Mouse (Mus musculus) MEL (cell line): ENCODE data around the gene Elavl4. TPM values are rescaled to one million over a fixed set of nuclear protein-coding genes. Genes with fewer than 3 reads are reported as not detected.

Experiments
- DNase-seq: peaks from one replicate; pipeline ENCODE4 v3.0.0; 2011; ENCODE audit warnings: low read depth, low spot score
- H3K27ac ChIP-seq: 2 replicates; pipeline ENCODE4 v1.5.1; 2012; ENCODE audit warnings: low read depth, mild to moderate bottlenecking, control low read depth, low read length, moderate library complexity; ENCODE audit not compliant: control insufficient read depth
- H3K27me3 ChIP-seq, 2 experiments: fragments of 150-350 bp in 1 of 2; sonication (generic) in 1 of 2; 2 replicates each; pipeline ENCODE4 v1.6.1; 2012; ENCODE audit warnings: low read length in 2 of 2, mild to moderate bottlenecking in 2 of 2, improper control_type of control experiment in 1 of 2, moderate library complexity in 1 of 2; ENCODE audit not compliant: insufficient read depth in 2 of 2, control insufficient read depth in 1 of 2
- H3K36me3 ChIP-seq, 2 experiments: 2 replicates each; pipeline ENCODE4 v1.6.1; 2012 to 2014; ENCODE audit warnings: low read length in 2 of 2, improper control_type of control experiment in 1 of 2, inconsistent platforms in 1 of 2, mild to moderate bottlenecking in 1 of 2; ENCODE audit not compliant: insufficient read depth in 2 of 2, control insufficient read depth in 1 of 2
- H3K4me1 ChIP-seq, 2 experiments: fragments of 150-350 bp in 1 of 2; sonication (generic) in 1 of 2; 2 replicates each; pipeline ENCODE4 v1.6.1; 2012; ENCODE audit warnings: low read length in 2 of 2, improper control_type of control experiment in 1 of 2, mild to moderate bottlenecking in 1 of 2; ENCODE audit not compliant: insufficient read depth in 2 of 2, control insufficient read depth in 1 of 2
- H3K4me3 ChIP-seq, 2 experiments: fragments of 150-350 bp in 1 of 2; sonication (generic) in 1 of 2; 2 replicates each; pipeline ENCODE4 v1.5.1; 2012; ENCODE audit warnings: low read depth in 2 of 2, low read length in 2 of 2, mild to moderate bottlenecking in 2 of 2, moderate library complexity in 2 of 2, control low read depth in 1 of 2, improper control_type of control experiment in 1 of 2; ENCODE audit not compliant: control insufficient read depth in 1 of 2, insufficient read depth in 1 of 2
- H3K79me2 ChIP-seq: 2 replicates; pipeline ENCODE4 v1.6.1; 2012; ENCODE audit warnings: mild to moderate bottlenecking, low read length, moderate library complexity; ENCODE audit not compliant: control insufficient read depth, poor library complexity, insufficient read depth
- H3K9ac ChIP-seq: 2 replicates; pipeline ENCODE4 v1.6.1; 2012; ENCODE audit warnings: low read depth, mild to moderate bottlenecking, control low read depth, low read length, moderate library complexity; ENCODE audit not compliant: control insufficient read depth, poor library complexity, severe bottlenecking
- H3K9me3 ChIP-seq: fragments of 150-350 bp; sonication (generic); replicated peaks from 2 replicates; pipeline ENCODE4 v1.6.1; 2012; ENCODE audit warnings: mild to moderate bottlenecking, low read length, improper control_type of control experiment, moderate library complexity; ENCODE audit not compliant: insufficient read depth
- BHLHE40 ChIP-seq: IDR thresholded peaks from 2 replicates; pipeline ENCODE4 v1.6.1; 2012; ENCODE audit warnings: low read depth, mild to moderate bottlenecking, inconsistent platforms, low read length, improper control_type of control experiment, borderline replicate concordance
- CHD2 ChIP-seq: IDR thresholded peaks from 2 replicates; pipeline ENCODE4 v1.6.1; 2011; ENCODE audit warnings: low read length, improper control_type of control experiment
- CTCF ChIP-seq, 3 experiments: IDR thresholded peaks in 2 of 3; conservative IDR thresholded peaks in 1 of 3; 2 replicates each; pipeline ENCODE4 v1.5.1; 2011 to 2012; ENCODE audit warnings: low read length in 3 of 3, low read depth in 2 of 3, mild to moderate bottlenecking in 2 of 3, improper control_type of control experiment in 1 of 3, inconsistent platforms in 1 of 3, mixed read lengths in 1 of 3, moderate library complexity in 1 of 3; ENCODE audit not compliant: control insufficient read depth in 1 of 3, insufficient read depth in 1 of 3, poor library complexity in 1 of 3, severe bottlenecking in 1 of 3
- EP300 ChIP-seq, 2 experiments: IDR thresholded peaks; 2 replicates each; pipeline ENCODE4 v1.6.1; 2011; ENCODE audit warnings: improper control_type of control experiment in 2 of 2, low read length in 2 of 2, low read depth in 1 of 2, mild to moderate bottlenecking in 1 of 2
- GABPA ChIP-seq: IDR thresholded peaks from 2 replicates; pipeline ENCODE4 v1.6.1; 2012; ENCODE audit warnings: low read depth, mild to moderate bottlenecking, inconsistent platforms, low read length, improper control_type of control experiment, moderate library complexity
- GATA1 ChIP-seq: IDR thresholded peaks from 2 replicates; pipeline ENCODE4 v1.6.1; 2011; ENCODE audit warnings: low read depth, low read length, improper control_type of control experiment
- HCFC1 ChIP-seq: IDR thresholded peaks from 2 replicates; pipeline ENCODE4 v1.6.1; 2012; ENCODE audit warnings: low read depth, mild to moderate bottlenecking, inconsistent platforms, low read length, improper control_type of control experiment, moderate library complexity
- JUND ChIP-seq: IDR thresholded peaks from 2 replicates; pipeline ENCODE4 v1.6.1; 2011; ENCODE audit warnings: low read depth, mild to moderate bottlenecking, improper control_type of control experiment, low read length
- KAT2A ChIP-seq: conservative IDR thresholded peaks from 2 replicates; pipeline ENCODE4 v1.6.1; 2012; ENCODE audit warnings: low read depth, low read length, improper control_type of control experiment, inconsistent platforms
- MAFK ChIP-seq: IDR thresholded peaks from 2 replicates; pipeline ENCODE4 v1.6.1; 2011; ENCODE audit warnings: low read depth, mild to moderate bottlenecking, low read length, improper control_type of control experiment, borderline replicate concordance
- MAZ ChIP-seq: IDR thresholded peaks from 2 replicates; pipeline ENCODE4 v1.6.1; 2012; ENCODE audit warnings: low read depth, mild to moderate bottlenecking, inconsistent platforms, low read length, improper control_type of control experiment
- MEF2A ChIP-seq: IDR thresholded peaks from 2 replicates; pipeline ENCODE4 v1.6.1; 2014; ENCODE audit warnings: low read depth, mild to moderate bottlenecking, inconsistent platforms, low read length, improper control_type of control experiment; ENCODE audit not compliant: poor library complexity, insufficient replicate concordance, severe bottlenecking; ENCODE audit errors: extremely low read depth
- NRF1 ChIP-seq: IDR thresholded peaks from 2 replicates; pipeline ENCODE4 v1.6.1; 2014; ENCODE audit warnings: low read depth, mild to moderate bottlenecking, inconsistent platforms, low read length, improper control_type of control experiment, moderate library complexity; ENCODE audit not compliant: poor library complexity, insufficient read depth, severe bottlenecking
- POLR2AphosphoS5 ChIP-seq: IDR thresholded peaks from 2 replicates; pipeline ENCODE4 v1.6.1; 2012; ENCODE audit warnings: low read depth, borderline replicate concordance, mild to moderate bottlenecking, inconsistent platforms, low read length, moderate library complexity, mixed read lengths
- RAD21 ChIP-seq: IDR thresholded peaks from 2 replicates; pipeline ENCODE4 v1.6.1; 2011; ENCODE audit warnings: mild to moderate bottlenecking, low read depth, low read length, improper control_type of control experiment
- RCOR1 ChIP-seq: IDR thresholded peaks from 2 replicates; pipeline ENCODE4 v1.6.1; 2012; ENCODE audit warnings: low read depth, mild to moderate bottlenecking, inconsistent platforms, low read length, improper control_type of control experiment
- SIN3A ChIP-seq: IDR thresholded peaks from 2 replicates; pipeline ENCODE4 v1.6.1; 2012; ENCODE audit warnings: low read length, improper control_type of control experiment, inconsistent platforms
- SMC3 ChIP-seq: IDR thresholded peaks from 2 replicates; pipeline ENCODE4 v1.6.1; 2011; ENCODE audit warnings: low read depth, low read length, improper control_type of control experiment
- TAL1 ChIP-seq: IDR thresholded peaks from 2 replicates; pipeline ENCODE4 v1.6.1; 2012; ENCODE audit warnings: mild to moderate bottlenecking, inconsistent platforms, low read length, moderate library complexity, mixed read lengths
- TCF12 ChIP-seq: IDR thresholded peaks from 2 replicates; pipeline ENCODE4 v1.6.1; 2014; ENCODE audit warnings: low read depth, mild to moderate bottlenecking, inconsistent platforms, low read length, improper control_type of control experiment, moderate library complexity
- USF1 ChIP-seq: IDR thresholded peaks from 2 replicates; pipeline ENCODE4 v1.6.1; 2014; ENCODE audit warnings: low read depth, mild to moderate bottlenecking, inconsistent platforms, low read length, improper control_type of control experiment, moderate library complexity
- ZC3H11A ChIP-seq: IDR thresholded peaks from 2 replicates; pipeline ENCODE4 v1.6.1; 2012; ENCODE audit warnings: low read depth, mild to moderate bottlenecking, inconsistent platforms, low read length, improper control_type of control experiment
- ZKSCAN1 ChIP-seq: IDR thresholded peaks from 2 replicates; pipeline ENCODE4 v1.6.1; 2012; ENCODE audit warnings: low read depth, mild to moderate bottlenecking, inconsistent platforms, low read length, improper control_type of control experiment, moderate library complexity
- ZMIZ1 ChIP-seq: IDR thresholded peaks from 2 replicates; pipeline ENCODE4 v1.6.1; 2012; ENCODE audit warnings: low read depth, mild to moderate bottlenecking, inconsistent platforms, low read length, improper control_type of control experiment, moderate library complexity
- ZNF384 ChIP-seq: IDR thresholded peaks from 2 replicates; pipeline ENCODE4 v1.6.1; 2012; ENCODE audit warnings: low read depth, mild to moderate bottlenecking, inconsistent platforms, low read length, improper control_type of control experiment
- polyA plus RNA-seq, 2 experiments: library from polyadenylated mRNA; stranded (reverse) in 1 of 2; unstranded in 1 of 2; fragments of >175 nt in 1 of 2; fragments of >200 nt in 1 of 2; gene quantifications; 2 replicates each; pipeline versions ENCODE4 v1.2.1 to v1.2.4; 2012; ENCODE audit warnings: low replicate concordance in 2 of 2, low read depth in 1 of 2; ENCODE audit not compliant: insufficient read length in 2 of 2, insufficient read depth in 1 of 2, missing spikeins in 1 of 2
- total RNA-seq: library from RNA; depleted of rRNA; stranded (reverse); fragments of 300-350 nt; gene quantifications from 2 replicates; pipeline ENCODE4 v1.2.3, GENCODE M21; 2012

Elavl4 gene
- total and polyA plus RNA-seq, 3 experiments = not detected

DNA sequence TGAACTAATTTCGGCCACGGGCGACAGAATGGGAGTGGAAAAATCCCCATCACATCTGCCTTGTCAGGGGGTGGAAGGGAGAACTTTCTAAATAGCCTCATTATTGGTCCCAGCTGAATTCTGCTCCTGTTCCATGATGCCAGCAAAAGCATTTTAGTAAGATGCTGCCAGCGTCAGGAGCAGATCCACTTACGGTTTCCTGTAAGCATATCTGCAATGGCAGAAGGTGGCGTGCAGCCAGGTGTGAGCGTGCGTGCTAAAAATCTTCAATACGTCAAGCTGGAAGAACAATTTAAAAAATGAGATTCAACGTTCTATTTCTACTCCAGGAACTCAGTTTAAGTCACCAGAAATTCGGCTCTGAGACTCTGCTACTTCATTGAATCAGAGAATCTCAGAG, 45.1 kb downstream of the Elavl4 start:
- no peak overlapping the region for H3K9ac ChIP-seq
- no peak overlapping the region for H3K4me3 ChIP-seq
- no peaks in the 10 kb centered on the region for H3K4me1 ChIP-seq
- H3K36me3 ChIP-seq = no peaks in the 10 kb centered on the region
- H3K27me3 ChIP-seq = no peaks in the 10 kb centered on the region
- no peak for TF ChIP-seq MEF2A
- TF ChIP-seq NRF1 = no peak
- no peak for TF ChIP-seq GABPA
- TF ChIP-seq BHLHE40 = no peak
- no peak for TF ChIP-seq CHD2
- no peak for TF ChIP-seq ZNF384
- TF ChIP-seq MAFK = no peak
- no peak for TF ChIP-seq KAT2A
- no peak for TF ChIP-seq SIN3A
- TF ChIP-seq HCFC1 = no peak
- TF ChIP-seq JUND = no peak
- TF ChIP-seq USF1 = no peak
- no peak for TF ChIP-seq MAZ
- TF ChIP-seq SMC3 = no peak
- no peak for TF ChIP-seq GATA1
- no peak for TF ChIP-seq ZMIZ1
- no peak for TF ChIP-seq ZKSCAN1
- no peak for TF ChIP-seq RCOR1
- no peak for TF ChIP-seq POLR2AphosphoS5
- TF ChIP-seq, all 39 proteins: peak for 0
- DNase-seq = no peak
- Histone ChIP-seq H3K27ac (no peak overlapping the region), H3K79me2 (no peaks in the 10 kb centered on the region), H3K9me3 (no peaks in the 10 kb centered on the region)

DNA sequence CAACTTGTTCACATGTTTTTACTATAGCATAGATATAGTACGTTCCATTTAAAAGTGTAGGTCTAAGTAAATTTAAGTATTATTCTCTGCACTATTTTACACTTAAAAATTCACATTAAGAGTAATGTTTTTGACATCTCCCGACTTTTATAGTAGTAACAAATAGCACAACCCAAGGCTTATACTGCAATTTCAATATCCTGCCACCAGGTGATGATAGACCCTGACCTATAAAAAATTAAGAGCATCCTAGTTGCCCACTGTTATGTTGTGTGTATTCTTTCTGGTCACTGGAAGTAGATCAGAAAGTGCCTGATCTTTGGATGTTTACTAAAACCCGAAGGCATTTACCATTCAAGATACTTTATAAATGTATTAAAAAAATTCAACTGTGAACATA, 55.9 kb downstream of the Elavl4 start:
- no peaks in the 10 kb centered on the region for H3K9me3 ChIP-seq
- no peaks in the 10 kb centered on the region for H3K27me3 ChIP-seq
- H3K4me3 ChIP-seq = no peak overlapping the region
- no peaks in the 10 kb centered on the region for H3K79me2 ChIP-seq
- no peak overlapping the region for H3K9ac ChIP-seq
- H3K27ac ChIP-seq = no peak overlapping the region
- no peaks in the 10 kb centered on the region for H3K36me3 ChIP-seq
- DNase-seq = peak; percentile 2
- TF ChIP-seq TAL1 (no peak), SIN3A (no peak), RAD21 (peak; percentile 15), ZC3H11A (peak; percentile 3; the same call in 1 of the 2 replicates), CTCF (IDR thresholded peaks at IDR 0.05 in 2 of 3, conservative IDR thresholded peaks at IDR 0.05 in 1 of 3; ENCODE audit: control insufficient read depth in 1 of 3, insufficient read depth in 1 of 3, low read depth in 2 of 3, low read length in 3 of 3, poor library complexity in 1 of 3, severe bottlenecking in 1 of 3) (peak in 1 of 3 experiments; percentile 8; a peak in 2 of 6 replicates), KAT2A (no peak), MEF2A (no peak), USF1 (no peak), EP300 (IDR thresholded peaks at IDR 0.05; ENCODE audit: low read depth in 1 of 2, low read length in 2 of 2) (no peak), SMC3 (peak; percentile 29), TCF12 (no peak)
- H3K4me1 ChIP-seq = no peaks in the 10 kb centered on the region
